Mouse (Mus musculus): ENCODE results near the gene Vrk1.

DNA sequence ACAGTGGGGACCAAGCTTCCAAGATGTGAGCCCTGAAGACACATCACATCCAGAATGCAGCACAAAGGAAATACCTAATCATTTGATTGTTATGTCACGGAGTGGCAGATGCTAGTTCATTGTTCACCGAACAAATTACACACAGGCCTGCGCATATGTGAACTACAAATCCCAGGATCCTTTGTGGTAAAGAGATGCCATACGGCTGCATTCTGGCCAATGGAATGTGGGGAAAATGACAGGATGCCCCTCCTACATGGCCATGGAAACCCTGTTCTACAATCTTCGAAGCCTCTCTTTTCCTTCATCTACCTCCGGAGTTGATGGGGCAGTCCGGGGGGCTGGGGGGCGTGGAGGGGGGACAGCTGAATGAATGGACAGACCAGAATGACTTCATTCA is 37.4 kb upstream of the Vrk1 start:
- TF ChIP-seq CTCF (IDR thresholded peaks at IDR 0.05; ENCODE audit: control insufficient read depth, insufficient read depth, insufficient read length) (no peak), MAX (IDR thresholded peaks at IDR 0.05) (no peak), USF1 (IDR thresholded peaks at IDR 0.05; ENCODE audit: low read depth) (no peak)
